Mouse (Mus musculus): Measurements from ENCODE around the gene Gm20911.
"Not testable (repeated sequence)": the region's sequence is repeated elsewhere in the genome, so short reads cannot be mapped to it uniquely, and the experiment has no call there.

Gene Gm20911

GRCm38 (mm10) chrY:81457707-81458106 is at the start of gene Gm20911:
Gm20911 (plus strand) TSS chrY:81458007.
- not testable (repeated sequence) for DNase-seq
